Comparison of ENCODE assay signal across 9 mouse cellular contexts in the genomic region with DNA sequence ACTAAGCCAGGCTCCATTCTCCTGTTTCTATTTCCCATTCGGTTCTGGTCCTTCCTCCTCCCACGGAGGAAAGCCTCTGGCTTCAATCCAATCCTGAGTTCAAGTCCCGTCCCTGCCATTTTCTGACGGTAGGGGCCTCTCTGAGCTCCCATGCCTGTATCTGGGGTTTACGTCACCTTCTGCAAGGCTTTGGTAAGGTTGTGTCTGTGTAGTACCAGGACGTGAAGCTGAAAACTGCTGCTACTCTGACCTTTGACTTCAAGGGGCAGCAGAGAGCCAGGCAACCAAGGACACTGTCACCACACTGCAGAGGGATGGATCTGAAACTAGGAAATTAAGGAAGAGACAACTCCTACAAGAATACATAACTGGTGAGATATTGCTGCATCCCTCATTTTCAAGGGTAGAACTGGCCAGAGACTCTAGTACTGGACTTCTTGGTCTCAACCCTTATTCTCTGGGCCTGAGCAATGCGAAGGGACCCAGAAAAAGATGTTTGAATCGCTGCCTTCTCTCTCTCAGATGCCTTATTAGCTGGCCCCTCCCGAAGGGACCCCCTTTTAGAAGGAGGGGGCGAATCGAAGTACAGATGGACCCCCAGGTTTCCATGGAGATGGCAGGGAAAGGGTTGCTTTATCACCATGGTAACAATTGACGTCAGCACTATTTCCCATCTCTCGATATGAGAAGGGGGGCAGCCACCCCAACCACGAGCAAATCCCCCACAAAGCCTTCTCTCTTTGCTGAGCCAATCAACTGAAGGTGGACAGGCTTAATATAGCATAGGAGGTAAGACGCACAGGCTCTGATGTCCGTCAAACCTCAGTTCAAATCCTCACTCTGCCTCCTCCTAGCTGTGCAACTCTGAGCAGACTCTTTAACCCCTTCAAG. TPM values are rescaled to one million over a fixed set of nuclear protein-coding genes. Genes with fewer than 3 reads are reported as not detected.
DNase-seq lines count a peak whose midpoint lies in the region; ATAC-seq and TF ChIP-seq lines count a peak whose summit lies in the region.
"Had no signal": no experiment of that assay in that cellular context is flagged by ENCODE, and none has a peak within 500 bp of the region (broad histone marks: within the 10 kb centered on the region; RNA-seq: fewer than 3 reads in every experiment).

No protein-coding gene starts in this region.

- H3K4me2 ChIP-seq in embryonic facial prominence, embryonic 15.5 days (replicated peaks): peak overlapping the region; percentile 10; the same call in 1 of the 2 replicates
- H3K4me2 ChIP-seq in intestine, embryonic 15.5 days (replicated peaks): peak overlapping the region; percentile 27

- no peaks in the 10 kb centered on the region for H3K9me3 ChIP-seq in embryonic facial prominence, embryonic 15.5 days (replicated peaks)
- H3K9me3 ChIP-seq in intestine, embryonic 15.5 days: no peaks in the 10 kb centered on the region

- WGBS in spleen, adult 2 months: 25% methylated on average over 16 of the region's 16 CpGs
- WGBS in embryonic facial prominence, embryonic 15.5 days: 24% methylated on average over 16 of the region's 16 CpGs
- WGBS in intestine, embryonic 15.5 days: 33% methylated on average over 16 of the region's 16 CpGs

- peaks cover 1% of the 10 kb centered on the region; the same call in 1 of the 2 replicates for H3K27me3 ChIP-seq in spleen, adult 2 months (ENCODE audit: control insufficient read depth, insufficient read depth, low read length)
- peaks cover 16% of the 10 kb centered on the region for H3K27me3 ChIP-seq in embryonic facial prominence, embryonic 15.5 days
- peaks cover 8% of the 10 kb centered on the region for H3K27me3 ChIP-seq in intestine, embryonic 15.5 days (replicated peaks)

- peak; percentile 33; the same call in 1 of the 2 replicates for TF ChIP-seq CTCF in spleen, adult 2 months (IDR thresholded peaks at IDR 0.05; ENCODE audit: extremely low read depth, insufficient read depth, insufficient read length, insufficient replicate concordance)

- no peak for ATAC-seq in embryonic facial prominence, embryonic 15.5 days (ENCODE audit: insufficient number of reproducible peaks, low FRiP score, low TSS enrichment, low read depth)
- no peak for ATAC-seq in intestine, embryonic 15.5 days

- H3K36me3 ChIP-seq in spleen, adult 2 months (ENCODE audit: control insufficient read depth, insufficient read depth, low read length): no peaks in the 10 kb centered on the region
- H3K36me3 ChIP-seq in embryonic facial prominence, embryonic 15.5 days: no peaks in the 10 kb centered on the region
- no peaks in the 10 kb centered on the region for H3K36me3 ChIP-seq in intestine, embryonic 15.5 days

- TF ChIP-seq POLR2A in spleen, adult 2 months (IDR thresholded peaks at IDR 0.05; ENCODE audit: low read depth, low read length): no peak

- H3K4me3 ChIP-seq in spleen, adult 2 months (ENCODE audit: extremely low read depth, insufficient read depth, insufficient read length): peak overlapping the region; percentile 11; the same call in 1 of the 2 replicates
- H3K4me3 ChIP-seq in embryonic facial prominence, embryonic 15.5 days (replicated peaks): no peak overlapping the region
- H3K4me3 ChIP-seq in intestine, embryonic 15.5 days (replicated peaks): no peak overlapping the region
- H3K4me3 ChIP-seq: erythroblast, embryonic 14.5 days had no signal

- DNase-seq in spleen, adult 2 months (ENCODE audit: low read depth in 1 of 2, low spot score in 2 of 2): peak in 1 of 2 experiments; percentile 31
- DNase-seq in spleen, postnatal 14 days (ENCODE audit: low spot score in 2 of 2): no peak
- peak; percentile 25 for DNase-seq in lung, postnatal 25 days (ENCODE audit: low spot score)
- peak; percentile 53 for DNase-seq in right cerebral cortex, postnatal 4 days
- DNase-seq in gastrocnemius, adult 8-10 months (ENCODE audit: low spot score in 2 of 2): no peak
- no peak for DNase-seq in thymus, postnatal 10 days (ENCODE audit: low spot score in 2 of 2)

- no peak overlapping the region for H3K9ac ChIP-seq in embryonic facial prominence, embryonic 15.5 days
- H3K9ac ChIP-seq in intestine, embryonic 15.5 days: 0 out of 2 replicates have a peak overlapping the region, but pooled peaks have one; percentile 23

- H3K27ac ChIP-seq in spleen, adult 2 months (ENCODE audit: insufficient read depth, low read length): peak overlapping the region; percentile 59
- H3K27ac ChIP-seq in embryonic facial prominence, embryonic 15.5 days (replicated peaks): peak overlapping the region; percentile 12; the same call in 1 of the 2 replicates
- peak overlapping the region; percentile 37; the same call in 1 of the 2 replicates for H3K27ac ChIP-seq in intestine, embryonic 15.5 days

- peaks cover 20% of the 10 kb centered on the region for H3K4me1 ChIP-seq in spleen, adult 2 months (ENCODE audit: control insufficient read depth, insufficient read depth, insufficient read length)
- peaks cover 38% of the 10 kb centered on the region for H3K4me1 ChIP-seq in embryonic facial prominence, embryonic 15.5 days
- H3K4me1 ChIP-seq in intestine, embryonic 15.5 days (replicated peaks): peaks cover 16% of the 10 kb centered on the region

RNA-seq across cellular contexts. Expression of gene Fam229a, which starts 4.9 kb away (rescaled TPM):
- polyA plus RNA-seq in spleen, adult 2 months (2012; rRNA removed): 0.20 and 0.70 TPM in 2 replicates
- polyA plus RNA-seq in embryonic facial prominence, embryonic 15.5 days (2015; fragmentation: Nextera tagmentation; extraction: Ambion mirVana): not detected in 2 replicates
- not detected in 2 replicates for polyA plus RNA-seq in intestine, embryonic 15.5 days (2015; fragmentation: Nextera tagmentation; extraction: Ambion mirVana)
- not detected for total RNA-seq in gastrocnemius, adult 8-10 months (2022)

RNA-seq across cellular contexts. Expression of gene Tssk3, which starts 5.1 kb away (rescaled TPM):
- 0.11 TPM in 1 of 2 replicates, not detected in the other for polyA plus RNA-seq in spleen, adult 2 months (2012; rRNA removed)
- polyA plus RNA-seq in embryonic facial prominence, embryonic 15.5 days (2015; fragmentation: Nextera tagmentation; extraction: Ambion mirVana): not detected in 2 replicates
- polyA plus RNA-seq in intestine, embryonic 15.5 days (2015; fragmentation: Nextera tagmentation; extraction: Ambion mirVana): not detected in 2 replicates
- not detected for total RNA-seq in gastrocnemius, adult 8-10 months (2022)
- polyA plus RNA-seq: erythroblast, embryonic 14.5 days had no signal

RNA-seq across cellular contexts. Expression of gene Marcksl1, which starts 17.5 kb away (rescaled TPM):
- polyA plus RNA-seq in spleen, adult 2 months (2012; rRNA removed): 44.0 and 55.7 TPM in 2 replicates
- polyA plus RNA-seq in embryonic facial prominence, embryonic 15.5 days (2015; fragmentation: Nextera tagmentation; extraction: Ambion mirVana): 610 and 641 TPM in 2 replicates
- 432 and 487 TPM in 2 replicates for polyA plus RNA-seq in intestine, embryonic 15.5 days (2015; fragmentation: Nextera tagmentation; extraction: Ambion mirVana)
- total RNA-seq in gastrocnemius, adult 8-10 months (2022): 1 to 10 TPM in 2 of 4 experiments, under 1 TPM in 2; 0.19 to 1.1 (median 0.78) TPM

RNA-seq across cellular contexts. Expression of gene Bsdc1, which starts 34.5 kb away (rescaled TPM):
- polyA plus RNA-seq in spleen, adult 2 months (2012; rRNA removed): 20.3 and 31.5 TPM in 2 replicates
- polyA plus RNA-seq in embryonic facial prominence, embryonic 15.5 days (2015; fragmentation: Nextera tagmentation; extraction: Ambion mirVana): 31.2 and 32.4 TPM in 2 replicates
- 22.1 and 24.9 TPM in 2 replicates for polyA plus RNA-seq in intestine, embryonic 15.5 days (2015; fragmentation: Nextera tagmentation; extraction: Ambion mirVana)
- total RNA-seq in gastrocnemius, adult 8-10 months (2022): 10 to 100 TPM; 37.3 to 42.5 (median 41.0) TPM

RNA-seq across cellular contexts. Expression of gene Hdac1, which starts 46.6 kb away (rescaled TPM):
- 55.1 and 69.0 TPM in 2 replicates for polyA plus RNA-seq in spleen, adult 2 months (2012; rRNA removed)
- 200 and 207 TPM in 2 replicates for polyA plus RNA-seq in embryonic facial prominence, embryonic 15.5 days (2015; fragmentation: Nextera tagmentation; extraction: Ambion mirVana)
- 200 and 203 TPM in 2 replicates for polyA plus RNA-seq in intestine, embryonic 15.5 days (2015; fragmentation: Nextera tagmentation; extraction: Ambion mirVana)
- 1 to 10 TPM; 6.7 to 9.7 (median 7.6) TPM for total RNA-seq in gastrocnemius, adult 8-10 months (2022)

Comparison
In these comparisons a context has a peak if more than half of its experiments do, and no peak if none do; other contexts are left out.
1. DNase-seq: peak in lung, postnatal 25 days (single experiment) and right cerebral cortex, postnatal 4 days (single experiment); none in spleen, postnatal 14 days (0 of 2), gastrocnemius, adult 8-10 months (0 of 2) and thymus, postnatal 10 days (0 of 2).
2. Peak in every context shown above with its lines, with median percentiles within 50 percentile points of each other: H3K27ac ChIP-seq.